In genomic region chr5:113344635-113345386, GRCm38 (mm10) we compare ENCODE assay signal across 16 mouse cellular contexts. TPM values are rescaled to one million over a fixed set of nuclear protein-coding genes. Genes with fewer than 3 reads are reported as not detected.
DNase-seq lines count a peak whose midpoint lies in the region; TF ChIP-seq lines count a peak whose summit lies in the region.
"Had no signal": no experiment of that assay in that cellular context is flagged by ENCODE, and none has a peak within 500 bp of the region (broad histone marks: within the 10 kb centered on the region; RNA-seq: fewer than 3 reads in every experiment).

No protein-coding gene starts in this region.

- H3K27me3 ChIP-seq in E14TG2a.4 (ENCODE audit: insufficient read depth, low read length), result no peaks in the 10 kb centered on the region

- peaks cover 77% of the 10 kb centered on the region for H3K4me1 ChIP-seq in E14TG2a.4 (replicated peaks; ENCODE audit: low read depth, low read length)
- H3K4me1 ChIP-seq: stomach, embryonic 15.5 days had no signal

- intact Hi-C loops in left cerebral cortex, adult 2 months (cut with DNase I), result loop anchor here (2.0 kb wide), 1 partner anchor 58 kb away; no protein-coding TSS in a partner anchor
- intact Hi-C loops in left cerebral cortex, postnatal 25 days (cut with DNase I), result loop anchor here (10.0 kb wide), 1 partner anchor 1500 kb away; no protein-coding TSS in a partner anchor

- peak; percentile 39 to 42 for DNase-seq in left cerebral cortex, adult 2 months (ENCODE audit: extremely low spot score in 1 of 2, low spot score in 2 of 2)
- DNase-seq in left cerebral cortex, adult 11 months (ENCODE audit: low spot score), result no peak
- peak; percentile 22 for DNase-seq in Muller cell, postnatal 12 days (ENCODE audit: inconsistent ontology term)
- peak; percentile 17 to 76 for DNase-seq in left cerebral cortex, postnatal 25 days (ENCODE audit: low spot score in 2 of 2)
- no peak for DNase-seq in adipocyte (ENCODE audit: low spot score)
- DNase-seq in embryo, embryonic 9.5 days (ENCODE audit: extremely low spot score), result no peak
- DNase-seq: cerebellum, adult 11-12 months; gastrocnemius, postnatal 36 days; layer of hippocampus, adult 9-11 months; liver; lung, embryonic 14.5 days; thymus, postnatal 4 days had no signal

- H3K36me3 ChIP-seq in E14TG2a.4 (ENCODE audit: insufficient read depth, low read length), result peaks cover 23% of the 10 kb centered on the region
- H3K36me3 ChIP-seq: neural tube, embryonic 15.5 days; stomach, embryonic 15.5 days had no signal

- H3K27ac ChIP-seq in left cerebral cortex, adult 2 months, result no peak overlapping the region
- H3K27ac ChIP-seq: neural tube, embryonic 15.5 days; stomach, embryonic 15.5 days had no signal

- TF ChIP-seq CTCF in left cerebral cortex, adult 2 months (IDR thresholded peaks at IDR 0.05), result no peak
- TF ChIP-seq CTCF in E14TG2a.4 (conservative IDR thresholded peaks at IDR 0.05; ENCODE audit: low read length), result no peak

- no peak overlapping the region for H3K4me3 ChIP-seq in left cerebral cortex, adult 2 months
- peak overlapping the region; percentile 81 for H3K4me3 ChIP-seq in E14TG2a.4 (replicated peaks; ENCODE audit: low read length)
- H3K4me3 ChIP-seq: neural tube, embryonic 15.5 days; stomach, embryonic 15.5 days had no signal

- no peaks in the 10 kb centered on the region for H3K9me3 ChIP-seq in E14TG2a.4 (ENCODE audit: low read length)
- H3K9me3 ChIP-seq: neural tube, embryonic 15.5 days; stomach, embryonic 15.5 days had no signal

RNA-seq across cellular contexts. Expression of gene Aym1, which starts 12.3 kb away (rescaled TPM):
- total RNA-seq in left cerebral cortex, adult 2 months (2021), result not detected
- not detected for total RNA-seq in left cerebral cortex, postnatal 25 days (2021)
- total RNA-seq: gastrocnemius, postnatal 36 days; megakaryocyte-erythroid progenitor cell, adult 5-6 weeks had no signal

RNA-seq across cellular contexts. Expression of gene Sgsm1, which starts 34.2 kb away (rescaled TPM):
- total RNA-seq in left cerebral cortex, adult 2 months (2021), result 100 to 1,000 TPM; 175 to 185 TPM
- 100 to 1,000 TPM; 139 to 157 TPM for total RNA-seq in left cerebral cortex, postnatal 25 days (2021)

Comparison
In these comparisons a context has a peak if more than half of its experiments do, and no peak if none do; other contexts are left out.
1. DNase-seq: peak in left cerebral cortex, adult 2 months (2 of 2), Muller cell, postnatal 12 days (single experiment) and left cerebral cortex, postnatal 25 days (2 of 2); none in left cerebral cortex, adult 11 months (single experiment), adipocyte (single experiment) and embryo, embryonic 9.5 days (single experiment).